ENCODE assay signal across 8 mouse cellular contexts in genomic region chr9:14274986-14275720, GRCm38 (mm10). TPM values are rescaled to one million over a fixed set of nuclear protein-coding genes. Genes with fewer than 3 reads are reported as not detected.
DNase-seq lines count a peak whose midpoint lies in the region; ATAC-seq and TF ChIP-seq lines count a peak whose summit lies in the region.

Sesn3 (plus strand) TSS chr9:14275067.

- TF ChIP-seq CTCF in E14TG2a.4 (conservative IDR thresholded peaks at IDR 0.05; ENCODE audit: low read length), result no peak
- peak; percentile 49 for TF ChIP-seq CTCF in stomach, postnatal 0 days (IDR thresholded peaks at IDR 0.05; ENCODE audit: low read depth)

- WGBS in forebrain, embryonic 14.5 days, result 2% methylated on average over 25 of the region's 25 CpGs
- WGBS in large intestine, adult 2 months, result 4% methylated on average over 25 of the region's 25 CpGs
- 3% methylated on average over 25 of the region's 25 CpGs for WGBS in liver, embryonic 16.5 days (ENCODE audit: insufficient replicate concordance)
- WGBS in neural tube, embryonic 12.5 days, result 2% methylated on average over 25 of the region's 25 CpGs
- WGBS in stomach, postnatal 0 days, result 4% methylated on average over 25 of the region's 25 CpGs

- peak within 1 kb of the TSS; percentile 70 for H3K27ac ChIP-seq in forebrain, embryonic 14.5 days (ENCODE audit: low read depth, low read length)
- H3K27ac ChIP-seq in liver, embryonic 16.5 days (ENCODE audit: low read length), result peak within 1 kb of the TSS; percentile 77
- H3K27ac ChIP-seq in neural tube, embryonic 12.5 days, result peak within 1 kb of the TSS; percentile 63
- H3K27ac ChIP-seq in stomach, postnatal 0 days (replicated peaks), result peak within 1 kb of the TSS; percentile 94

- peak within 1 kb of the TSS; percentile 63 for H3K4me2 ChIP-seq in forebrain, embryonic 14.5 days (ENCODE audit: low read length)
- H3K4me2 ChIP-seq in liver, embryonic 16.5 days (ENCODE audit: low read depth, low read length), result peak within 1 kb of the TSS; percentile 88
- H3K4me2 ChIP-seq in neural tube, embryonic 12.5 days (replicated peaks), result peak within 1 kb of the TSS; percentile 60
- H3K4me2 ChIP-seq in stomach, postnatal 0 days (replicated peaks; ENCODE audit: low read depth), result peak within 1 kb of the TSS; percentile 67

- no peak for TF ChIP-seq EP300 in stomach, postnatal 0 days (optimal IDR thresholded peaks at IDR 0.05)

- H3K4me1 ChIP-seq in E14TG2a.4 (replicated peaks; ENCODE audit: low read depth, low read length), result peaks cover 27% of the 10 kb centered on the region
- 0 out of 2 replicates have a peak, but pooled peaks cover 7% of the 10 kb centered on the region for H3K4me1 ChIP-seq in forebrain, embryonic 14.5 days (ENCODE audit: control insufficient read depth, insufficient read depth, low read length)
- peaks cover 10% of the 10 kb centered on the region for H3K4me1 ChIP-seq in liver, embryonic 16.5 days (ENCODE audit: control insufficient read depth, low read depth, low read length)
- H3K4me1 ChIP-seq in neural tube, embryonic 12.5 days, result peaks cover 5% of the 10 kb centered on the region
- no peaks in the 10 kb centered on the region for H3K4me1 ChIP-seq in stomach, postnatal 0 days (replicated peaks; ENCODE audit: control insufficient read depth, insufficient read depth)

- H3K27me3 ChIP-seq in E14TG2a.4 (ENCODE audit: insufficient read depth, low read length), result no peaks in the 10 kb centered on the region
- no peaks in the 10 kb centered on the region for H3K27me3 ChIP-seq in forebrain, embryonic 14.5 days (replicated peaks; ENCODE audit: control insufficient read depth, insufficient read depth, low read length)
- peaks cover 15% of the 10 kb centered on the region for H3K27me3 ChIP-seq in liver, embryonic 16.5 days (ENCODE audit: control insufficient read depth, insufficient read depth, low read depth, low read length)
- no peaks in the 10 kb centered on the region for H3K27me3 ChIP-seq in neural tube, embryonic 12.5 days (replicated peaks)
- no peaks in the 10 kb centered on the region for H3K27me3 ChIP-seq in stomach, postnatal 0 days (ENCODE audit: control insufficient read depth, insufficient read depth, low read length)

- intact Hi-C loops in heart, postnatal 14 days (cut with DNase I), result loop anchor here (5.0 kb wide), 2 partner anchors 103 to 448 kb away; partner anchors contain the start of genes Cep57 and Fam76b

- H3K36me3 ChIP-seq in E14TG2a.4 (ENCODE audit: insufficient read depth, low read length), result no peaks in the 10 kb centered on the region
- H3K36me3 ChIP-seq in forebrain, embryonic 14.5 days (ENCODE audit: control insufficient read depth, insufficient read depth, low read length), result no peaks in the 10 kb centered on the region
- H3K36me3 ChIP-seq in liver, embryonic 16.5 days (ENCODE audit: control insufficient read depth, insufficient read depth), result no peaks in the 10 kb centered on the region
- H3K36me3 ChIP-seq in neural tube, embryonic 12.5 days, result no peaks in the 10 kb centered on the region
- no peaks in the 10 kb centered on the region for H3K36me3 ChIP-seq in stomach, postnatal 0 days (ENCODE audit: control insufficient read depth, insufficient read depth, low read length)

- DNase-seq in c-Kit-positive CD71-positive TER-119-positive erythroid progenitor cells, embryonic 14.5 days (ENCODE audit: low spot score), result peak; percentile 45
- peak; percentile 84 for DNase-seq in forebrain, embryonic 14.5 days (ENCODE audit: low spot score)
- DNase-seq in heart, postnatal 14 days, result peak; percentile 66 to 77
- peak; percentile 64 for DNase-seq in large intestine, adult 2 months (ENCODE audit: low read depth, low spot score)
- DNase-seq in stomach, postnatal 0 days (ENCODE audit: low spot score), result peak; percentile 92

- peak within 1 kb of the TSS; percentile 59 for H3K9ac ChIP-seq in forebrain, embryonic 14.5 days (ENCODE audit: low read length)
- peak within 1 kb of the TSS; percentile 43 for H3K9ac ChIP-seq in liver, embryonic 16.5 days (ENCODE audit: low read depth, low read length)
- H3K9ac ChIP-seq in neural tube, embryonic 12.5 days, result peak within 1 kb of the TSS; percentile 26
- peak within 1 kb of the TSS; percentile 49 for H3K9ac ChIP-seq in stomach, postnatal 0 days (ENCODE audit: low read length)

- peak; percentile 30 for ATAC-seq in forebrain, embryonic 14.5 days
- peak; percentile 15 for ATAC-seq in liver, embryonic 16.5 days (ENCODE audit: low read depth)
- ATAC-seq in neural tube, embryonic 12.5 days (ENCODE audit: low FRiP score, low read depth), result peak; percentile 49
- ATAC-seq in stomach, postnatal 0 days (ENCODE audit: low FRiP score, low TSS enrichment), result peak; percentile 90

- no peaks in the 10 kb centered on the region for H3K9me3 ChIP-seq in E14TG2a.4 (ENCODE audit: low read length)
- H3K9me3 ChIP-seq in forebrain, embryonic 14.5 days (replicated peaks; ENCODE audit: control insufficient read depth, low read length), result no peaks in the 10 kb centered on the region
- H3K9me3 ChIP-seq in liver, embryonic 16.5 days (replicated peaks; ENCODE audit: control insufficient read depth, low read length), result no peaks in the 10 kb centered on the region
- H3K9me3 ChIP-seq in neural tube, embryonic 12.5 days, result no peaks in the 10 kb centered on the region
- H3K9me3 ChIP-seq in stomach, postnatal 0 days (ENCODE audit: control insufficient read depth, low read length), result no peaks in the 10 kb centered on the region

- H3K4me3 ChIP-seq in E14TG2a.4 (replicated peaks; ENCODE audit: low read length), result peak within 1 kb of the TSS; percentile 95
- H3K4me3 ChIP-seq in forebrain, embryonic 14.5 days (ENCODE audit: low read depth, low read length), result peak within 1 kb of the TSS; percentile 93
- peak within 1 kb of the TSS; percentile 70 for H3K4me3 ChIP-seq in liver, embryonic 16.5 days (ENCODE audit: low read depth, low read length)
- H3K4me3 ChIP-seq in neural tube, embryonic 12.5 days, result peak within 1 kb of the TSS; percentile 25
- peak within 1 kb of the TSS; percentile 29 for H3K4me3 ChIP-seq in stomach, postnatal 0 days (ENCODE audit: low read depth, low read length)

RNA-seq across cellular contexts. Expression of gene Sesn3, which starts in this region (rescaled TPM):
- 12.4 and 18.6 TPM in 2 replicates for polyA plus RNA-seq in forebrain, embryonic 14.5 days (2014; fragmentation: Nextera tagmentation; extraction: Ambion mirVana)
- total RNA-seq in heart, postnatal 14 days (2021), result 10 to 100 TPM; 31.3 to 32.9 TPM
- polyA plus RNA-seq in large intestine, adult 2 months (2012; rRNA removed), result 3.2 and 5.1 TPM in 2 replicates
- 1.5 and 1.8 TPM in 2 replicates for polyA plus RNA-seq in liver, embryonic 16.5 days (2015; fragmentation: Nextera tagmentation; extraction: Ambion mirVana)
- polyA plus RNA-seq in neural tube, embryonic 12.5 days (2016; fragmentation: Nextera tagmentation; extraction: Ambion mirVana), result 19.7 and 24.3 TPM in 2 replicates
- polyA plus RNA-seq in stomach, postnatal 0 days (2015; fragmentation: Nextera tagmentation; extraction: Ambion mirVana), result 6.6 and 8.2 TPM in 2 replicates

Comparison
In these comparisons a context has a peak if more than half of its experiments do, and no peak if none do; other contexts are left out.
1. Peak in every context shown above with its lines: DNase-seq, ATAC-seq, H3K4me3 ChIP-seq and H3K27ac ChIP-seq.
2. H3K4me3 ChIP-seq: peak in every context shown above with its lines; median percentile 95 in E14TG2a.4; 93 in forebrain, embryonic 14.5 days; 70 in liver, embryonic 16.5 days; 29 in stomach, postnatal 0 days; 25 in neural tube, embryonic 12.5 days.
3. ATAC-seq: peak in every context shown above with its lines; median percentile 90 in stomach, postnatal 0 days; 49 in neural tube, embryonic 12.5 days; 30 in forebrain, embryonic 14.5 days; 15 in liver, embryonic 16.5 days.